Mouse (Mus musculus) embryonic fibroblast, embryonic 13.5 days (primary cell): Measurements from ENCODE around the gene Itga2b.

Experiments used
- CTCF ChIP-seq: IDR thresholded peaks from 2 replicates; pipeline ENCODE4 v1.5.1; 2011; ENCODE audit warnings: mild to moderate bottlenecking, control low read depth, low read length, moderate library complexity, borderline replicate concordance; ENCODE audit not compliant: insufficient read depth
- POLR2A ChIP-seq: IDR thresholded peaks from 2 replicates; pipeline ENCODE4 v1.6.1; 2011; ENCODE audit warnings: low read depth, mild to moderate bottlenecking, control low read depth, low read length, moderate library complexity

DNA sequence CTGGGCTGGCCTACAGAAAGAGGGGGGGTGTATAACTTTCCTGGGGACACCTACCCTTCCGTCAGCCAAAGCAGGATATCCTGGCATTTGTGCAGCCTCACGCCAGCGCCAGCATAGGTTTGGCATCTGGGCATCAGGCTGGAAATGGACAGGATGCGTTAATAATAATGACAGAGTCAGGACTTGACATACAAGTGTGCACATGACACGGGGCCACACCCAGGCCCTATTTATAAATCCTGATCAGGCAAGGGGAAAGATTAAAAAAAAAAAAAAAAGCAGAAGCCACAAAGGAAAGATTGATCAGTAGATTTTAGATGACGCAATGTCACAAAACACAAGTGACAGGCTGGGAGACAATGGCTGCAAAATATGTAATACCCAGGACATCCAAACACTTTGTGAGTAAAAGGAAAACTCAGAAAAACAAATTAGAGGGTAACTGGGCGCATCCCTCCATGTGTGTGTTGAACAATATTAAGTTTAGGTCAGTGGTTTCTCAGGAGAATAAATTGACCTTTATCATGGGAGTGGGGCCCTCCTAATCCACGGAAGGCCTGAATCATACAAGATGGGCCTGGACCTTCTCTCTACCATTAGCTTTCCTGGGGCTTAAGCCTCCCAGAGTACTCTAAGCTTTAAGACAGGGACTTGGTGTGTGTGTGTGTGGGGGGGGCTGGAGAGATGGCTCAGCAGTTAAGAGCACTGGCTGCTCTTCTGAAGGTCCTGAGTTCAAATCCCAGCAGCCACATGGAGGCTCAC lies 44.2 kb downstream of the Itga2b start:
- TF ChIP-seq POLR2A (no peak), CTCF (no peak)
